Mouse (Mus musculus) brown adipose tissue, adult 24 weeks (tissue): ENCODE data around the gene Rhobtb1. TPM values are rescaled to one million over a fixed set of nuclear protein-coding genes. Genes with fewer than 3 reads are reported as not detected.

Source experiments
- H3K27ac ChIP-seq: fragments of 200-500 bp; replicated peaks from 2 replicates; pipeline ENCODE4 v1.5.1; 2012; ENCODE audit warnings: low read depth, mild to moderate bottlenecking, low read length
- H3K4me1 ChIP-seq: fragments of 200-500 bp; 2 replicates; pipeline ENCODE4 v1.6.1; 2012; ENCODE audit warnings: low read length, mixed read lengths; ENCODE audit not compliant: control insufficient read depth, insufficient read depth, insufficient read length
- H3K4me3 ChIP-seq: fragments of 200-500 bp; 2 replicates; pipeline ENCODE4 v1.5.1; 2012; ENCODE audit warnings: low read depth, mild to moderate bottlenecking, low read length, moderate library complexity; ENCODE audit not compliant: insufficient read depth
- polyA plus RNA-seq: library from polyadenylated mRNA; stranded (reverse); fragments of >200 nt; gene quantifications from 2 replicates; pipeline ENCODE4 v1.2.4, GENCODE M21; 2012; ENCODE audit not compliant: missing spikeins, insufficient read depth, insufficient read length

The Rhobtb1 gene
- polyA plus RNA-seq, 1 experiment: 4.8 TPM

GRCm38 (mm10) chr10:69237781-69238180 is 86.5 kb downstream of the Rhobtb1 start:
- no peak overlapping the region for H3K4me3 ChIP-seq
- H3K4me1 ChIP-seq: peaks cover 12% of the 10 kb centered on the region; the same call in 1 of the 2 replicates
- no peak overlapping the region for H3K27ac ChIP-seq

- Histone ChIP-seq H3K27ac (no peak overlapping the region), H3K4me3 (no peak overlapping the region), H3K4me1 (peaks cover 12% of the 10 kb centered on the region; the same call in 1 of the 2 replicates)
These were observed 87.1 kb downstream of the Rhobtb1 start for GRCm38 (mm10) chr10:69238311-69238710.

GRCm38 (mm10) chr10:69240530-69240929 is 89.3 kb downstream of the Rhobtb1 start:
- H3K4me1 ChIP-seq: peaks cover 12% of the 10 kb centered on the region; the same call in 1 of the 2 replicates
- no peak overlapping the region for H3K27ac ChIP-seq
- H3K4me3 ChIP-seq: no peak overlapping the region

- Histone ChIP-seq H3K4me3 (no peak overlapping the region), H3K27ac (no peak overlapping the region), H3K4me1 (peaks cover 19% of the 10 kb centered on the region)
These were observed 93.9 kb downstream of the Rhobtb1 start for GRCm38 (mm10) chr10:69245151-69245550.

- Histone ChIP-seq H3K4me3 (no peak overlapping the region), H3K27ac (peak overlapping the region; percentile 93)
These were observed 94.9 kb downstream of the Rhobtb1 start for GRCm38 (mm10) chr10:69245906-69246668.

GRCm38 (mm10) chr10:69246762-69247161 is 95.5 kb downstream of the Rhobtb1 start:
- Histone ChIP-seq H3K27ac (peak overlapping the region; percentile 93), H3K4me3 (peak overlapping the region; percentile 54), H3K4me1 (peaks cover 16% of the 10 kb centered on the region)

More at GRCm38 (mm10) chr10:69245906-69246668, 94.9 kb downstream of the Rhobtb1 start:
- H3K4me1 ChIP-seq: peaks cover 16% of the 10 kb centered on the region

- Histone ChIP-seq H3K4me1 (peaks cover 21% of the 10 kb centered on the region), H3K27ac (peak overlapping the region; percentile 93), H3K4me3 (no peak overlapping the region; the same call in 1 of the 2 replicates)
These were observed 96.2 kb downstream of the Rhobtb1 start for GRCm38 (mm10) chr10:69247311-69248033.

GRCm38 (mm10) chr10:69248261-69249160 is 97.3 kb downstream of the Rhobtb1 start:
- Histone ChIP-seq H3K27ac (0 out of 2 replicates have a peak overlapping the region, but pooled peaks have one; percentile 5), H3K4me1 (peaks cover 25% of the 10 kb centered on the region), H3K4me3 (no peak overlapping the region)

GRCm38 (mm10) chr10:69251254-69251653 is 100.0 kb downstream of the Rhobtb1 start:
- Histone ChIP-seq H3K4me3 (no peak overlapping the region), H3K27ac (no peak overlapping the region), H3K4me1 (peaks cover 33% of the 10 kb centered on the region)

GRCm38 (mm10) chr10:69252112-69253074 is 101.2 kb downstream of the Rhobtb1 start:
- H3K4me3 ChIP-seq: no peak overlapping the region
- peaks cover 26% of the 10 kb centered on the region for H3K4me1 ChIP-seq
- H3K27ac ChIP-seq: peak overlapping the region; percentile 84

GRCm38 (mm10) chr10:69253075-69253685 is 101.9 kb downstream of the Rhobtb1 start:
- H3K27ac ChIP-seq: peak overlapping the region; percentile 75
- H3K4me1 ChIP-seq: peaks cover 22% of the 10 kb centered on the region
- H3K4me3 ChIP-seq: no peak overlapping the region

- Histone ChIP-seq H3K4me1 (peaks cover 20% of the 10 kb centered on the region), H3K27ac (peak overlapping the region; percentile 75), H3K4me3 (no peak overlapping the region)
These were observed 102.4 kb downstream of the Rhobtb1 start for GRCm38 (mm10) chr10:69253686-69254080.

- Histone ChIP-seq H3K4me1 (peaks cover 26% of the 10 kb centered on the region), H3K27ac (peak overlapping the region; percentile 75), H3K4me3 (no peak overlapping the region)
These were observed 103.2 kb downstream of the Rhobtb1 start for GRCm38 (mm10) chr10:69254390-69254847.
